Mouse (Mus musculus) midbrain, embryonic 11.5 days (tissue): Measurements from ENCODE around the gene Git2. TPM values are rescaled to one million over a fixed set of nuclear protein-coding genes. Genes with fewer than 3 reads are reported as not detected.
A peak's percentile ranks its signal among the peaks of the same experiment; 100 is the strongest.

Experiments
- ATAC-seq: fragments of 200-750 bp; cut with Nextera tagmentation; 2 replicates; pipeline ENCODE4 v1.8.0; 2017; ENCODE audit warnings: moderate TSS enrichment, moderate library complexity; ENCODE audit not compliant: low FRiP score
- DNase-seq: peaks from one replicate; pipeline ENCODE4 v3.0.0; 2015; ENCODE audit warnings: low spot score; ENCODE audit errors: missing footprints
- H3K27ac ChIP-seq: fragments of 300-500 bp; sonication (generic); 2 replicates; pipeline ENCODE4 v1.5.1; 2014; ENCODE audit warnings: low read depth, low read length
- H3K27me3 ChIP-seq: fragments of 300-500 bp; sonication (generic); 2 replicates; pipeline ENCODE4 v1.6.1; 2014; ENCODE audit warnings: mild to moderate bottlenecking, low read length, moderate library complexity, mixed read lengths; ENCODE audit not compliant: control insufficient read depth, insufficient read depth
- H3K36me3 ChIP-seq: fragments of 300-500 bp; sonication (generic); 2 replicates; pipeline ENCODE4 v1.6.1; 2014; ENCODE audit warnings: mild to moderate bottlenecking, low read length, moderate library complexity, mixed read lengths; ENCODE audit not compliant: control insufficient read depth, insufficient read depth
- H3K4me1 ChIP-seq: fragments of 300-500 bp; sonication (generic); 2 replicates; pipeline ENCODE4 v1.6.1; 2014; ENCODE audit warnings: low read length; ENCODE audit not compliant: control insufficient read depth, insufficient read depth
- H3K4me2 ChIP-seq: fragments of 300-500 bp; sonication (generic); 2 replicates; pipeline ENCODE4 v1.6.1; 2014; ENCODE audit warnings: mild to moderate bottlenecking, moderate library complexity
- H3K4me3 ChIP-seq: fragments of 300-500 bp; sonication (generic); 2 replicates; pipeline ENCODE4 v1.5.1; 2014; ENCODE audit warnings: low read depth, low read length
- H3K9ac ChIP-seq: fragments of 300-500 bp; sonication (generic); 2 replicates; pipeline ENCODE4 v1.6.1; 2014; ENCODE audit warnings: low read length
- H3K9me3 ChIP-seq: fragments of 300-500 bp; sonication (generic); 2 replicates; pipeline ENCODE4 v1.6.1; 2016; ENCODE audit warnings: low read length; ENCODE audit not compliant: control insufficient read depth
- WGBS: fragments of 180-500 bp; shearing (Covaris S2); extraction: QIAGEN DNeasy Blood & Tissue Kit; methylation state at CpG from one replicate; pipeline ENCODE4 v1.1.7; 2014; 5-methylcytosine and 5-hydroxymethylcytosine counted together
- polyA plus RNA-seq: library from polyadenylated mRNA; unstranded; fragments of >200 nt; fragmentation: Nextera tagmentation; extraction: Ambion mirVana; gene quantifications from 2 replicates; pipeline ENCODE4 v1.2.1, GENCODE M21; 2014

Gene Git2
- polyA plus RNA-seq, result 29.5 and 30.0 TPM in 2 replicates

- Histone ChIP-seq H3K4me1 (peaks cover 22% of the 10 kb centered on the region), H3K27ac (peak within 1 kb of the TSS; percentile 80), H3K36me3 (no peaks in the 10 kb centered on the region), H3K9ac (peak within 1 kb of the TSS; percentile 91), H3K4me3 (peak within 1 kb of the TSS; percentile 99), H3K27me3 (no peaks in the 10 kb centered on the region), H3K4me2 (peak within 1 kb of the TSS; percentile 91), H3K9me3 (no peaks in the 10 kb centered on the region)
- WGBS, result under 1% methylated on average over 60 of the region's 63 CpGs
- ATAC-seq (no peak), DNase-seq (peak; percentile 92)
Measured at GRCm38 (mm10) chr5:114775056-114775979, at the start of gene Git2. Git2 (minus strand) TSS chr5:114775517.

- no peaks in the 10 kb centered on the region for H3K4me1 ChIP-seq
- H3K4me3 ChIP-seq, result no peak overlapping the region
- no peak overlapping the region for H3K27ac ChIP-seq
- H3K4me2 ChIP-seq, result no peak overlapping the region
- H3K9me3 ChIP-seq, result peaks cover 2% of the 10 kb centered on the region; the same call in 1 of the 2 replicates
- no peaks in the 10 kb centered on the region for H3K27me3 ChIP-seq
- 17% methylated on average over 9 of the region's 9 CpGs for WGBS
- H3K36me3 ChIP-seq, result no peaks in the 10 kb centered on the region
- no peak for ATAC-seq
- peak; percentile 92 for DNase-seq
- no peak overlapping the region for H3K9ac ChIP-seq
Measured at GRCm38 (mm10) chr5:114824197-114824596, 48.9 kb upstream of the Git2 start.

GRCm38 (mm10) chr5:114822796-114823688 is 47.7 kb upstream of the Git2 start, which contains the start of gene 1500011B03Rik:
1500011B03Rik (minus strand) TSS chr5:114823468.
- DNase-seq, result peak; percentile 99
- H3K9me3 ChIP-seq, result peaks cover 2% of the 10 kb centered on the region; the same call in 1 of the 2 replicates
- peak; percentile 90 for ATAC-seq
- WGBS, result 8% methylated on average over 53 of the region's 53 CpGs
- H3K9ac ChIP-seq, result peak within 1 kb of the TSS; percentile 77
- H3K4me1 ChIP-seq, result no peaks in the 10 kb centered on the region
- H3K4me2 ChIP-seq, result peak within 1 kb of the TSS; percentile 54
- H3K4me3 ChIP-seq, result peak within 1 kb of the TSS; percentile 80
- peak within 1 kb of the TSS; percentile 48; the same call in 1 of the 2 replicates for H3K27ac ChIP-seq
- no peaks in the 10 kb centered on the region for H3K36me3 ChIP-seq
- no peaks in the 10 kb centered on the region for H3K27me3 ChIP-seq

GRCm38 (mm10) chr5:114818124-114818523 is 42.8 kb upstream of the Git2 start:
- ATAC-seq, result no peak
- H3K4me2 ChIP-seq, result no peak overlapping the region
- peaks cover 2% of the 10 kb centered on the region; the same call in 1 of the 2 replicates for H3K9me3 ChIP-seq

GRCm38 (mm10) chr5:114816599-114816998 is 41.3 kb upstream of the Git2 start:
- Histone ChIP-seq H3K4me3 (no peak overlapping the region), H3K27me3 (no peaks in the 10 kb centered on the region), H3K27ac (no peak overlapping the region), H3K9me3 (peaks cover 1% of the 10 kb centered on the region; the same call in 1 of the 2 replicates), H3K4me2 (no peak overlapping the region), H3K36me3 (no peaks in the 10 kb centered on the region), H3K4me1 (peaks cover 6% of the 10 kb centered on the region; the same call in 1 of the 2 replicates), H3K9ac (no peak overlapping the region)
- WGBS, result 76% methylated on average over 6 of the region's 6 CpGs
- ATAC-seq (no peak), DNase-seq (no peak)

More at GRCm38 (mm10) chr5:114818124-114818523, 42.8 kb upstream of the Git2 start:
- no peaks in the 10 kb centered on the region for H3K36me3 ChIP-seq
- H3K4me3 ChIP-seq, result no peak overlapping the region
- H3K27ac ChIP-seq, result no peak overlapping the region
- 80% methylated on average over 10 of the region's 11 CpGs for WGBS
- no peaks in the 10 kb centered on the region for H3K27me3 ChIP-seq
- no peaks in the 10 kb centered on the region for H3K4me1 ChIP-seq
- H3K9ac ChIP-seq, result no peak overlapping the region
- no peak for DNase-seq

GRCm38 (mm10) chr5:114813525-114814181 is 38.3 kb upstream of the Git2 start:
- H3K27me3 ChIP-seq, result no peaks in the 10 kb centered on the region
- H3K36me3 ChIP-seq, result peaks cover 5% of the 10 kb centered on the region; the same call in 1 of the 2 replicates
- WGBS, result under 1% methylated on average over 49 of the region's 50 CpGs
- peak; percentile 98 for DNase-seq
- ATAC-seq, result peak; percentile 97
- H3K4me3 ChIP-seq, result peak overlapping the region; percentile 82
- peak overlapping the region; percentile 90 for H3K9ac ChIP-seq
- H3K4me2 ChIP-seq, result peak overlapping the region; percentile 49
- peak overlapping the region; percentile 86 for H3K27ac ChIP-seq
- peaks cover 6% of the 10 kb centered on the region; the same call in 1 of the 2 replicates for H3K4me1 ChIP-seq
- H3K9me3 ChIP-seq, result no peaks in the 10 kb centered on the region

GRCm38 (mm10) chr5:114809826-114810225 is 34.5 kb upstream of the Git2 start:
- peak; percentile 72 for DNase-seq
- no peak for ATAC-seq
- Histone ChIP-seq H3K9me3 (no peaks in the 10 kb centered on the region), H3K27ac (no peak overlapping the region), H3K9ac (no peak overlapping the region), H3K4me1 (peaks cover 6% of the 10 kb centered on the region; the same call in 1 of the 2 replicates), H3K4me3 (no peak overlapping the region), H3K4me2 (no peak overlapping the region), H3K27me3 (no peaks in the 10 kb centered on the region), H3K36me3 (peaks cover 9% of the 10 kb centered on the region)
- WGBS, result 95% methylated on average over 5 of the region's 5 CpGs

- H3K4me3 ChIP-seq, result no peak overlapping the region
- H3K4me1 ChIP-seq, result peaks cover 6% of the 10 kb centered on the region; the same call in 1 of the 2 replicates
- no peak overlapping the region for H3K27ac ChIP-seq
- ATAC-seq (no peak), DNase-seq (peak; percentile 83)
- H3K9me3 ChIP-seq, result no peaks in the 10 kb centered on the region
- no peaks in the 10 kb centered on the region for H3K27me3 ChIP-seq
- H3K9ac ChIP-seq, result no peak overlapping the region
- peaks cover 9% of the 10 kb centered on the region for H3K36me3 ChIP-seq
- no peak overlapping the region for H3K4me2 ChIP-seq
- 82% methylated on average over 10 of the region's 10 CpGs for WGBS
Measured at GRCm38 (mm10) chr5:114809181-114809756, 34.0 kb upstream of the Git2 start.
